Mouse (Mus musculus) C2C12 (cell line): ENCODE results near the gene 6430571L13Rik.

Source experiments
- CEBPB ChIP-seq: IDR thresholded peaks from one replicate; pipeline ENCODE4 v1.6.1; 2011; ENCODE audit warnings: low read depth, mild to moderate bottlenecking, control low read depth, moderate library complexity
- CTCF ChIP-seq: IDR thresholded peaks from one replicate; pipeline ENCODE4 v1.5.1; 2011; ENCODE audit not compliant: control insufficient read depth, insufficient read depth, insufficient read length
- MYOG ChIP-seq: IDR thresholded peaks from one replicate; pipeline ENCODE4 v1.6.1; 2011; ENCODE audit not compliant: control insufficient read depth, insufficient read length; ENCODE audit errors: extremely low read depth

DNA sequence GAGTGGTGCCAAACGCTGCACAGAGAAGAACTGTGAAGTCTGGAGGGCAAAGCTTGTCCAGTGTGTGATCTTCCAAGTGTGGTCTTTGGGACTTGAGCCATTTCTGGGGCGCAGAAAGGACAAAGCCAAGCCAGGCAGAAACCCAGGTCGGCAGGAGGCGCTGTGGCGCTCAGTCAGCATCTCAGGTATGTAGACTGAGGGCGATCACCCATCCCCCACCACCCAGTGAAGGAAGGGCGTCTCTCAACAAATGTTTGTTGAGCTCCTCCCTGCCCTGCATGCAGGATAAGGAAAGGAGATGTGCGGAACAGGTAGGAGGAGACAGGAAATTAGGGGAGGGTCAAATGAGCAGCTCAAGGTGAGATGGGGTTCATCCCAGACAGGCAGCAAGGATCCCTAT is 34.2 kb downstream of the 6430571L13Rik start:
- TF ChIP-seq CTCF (no peak), CEBPB (no peak), MYOG (no peak)
